Mouse (Mus musculus): ENCODE measurements around the gene Gemin6. TPM values are rescaled to one million over a fixed set of nuclear protein-coding genes. Genes with fewer than 3 reads are reported as not detected.
"Not testable (repeated sequence)": the region's sequence is repeated elsewhere in the genome, so short reads cannot be mapped to it uniquely, and the experiment has no call there.

The Gemin6 gene
- polyA plus RNA-seq, 1 experiment from 2014 or later = 17.9 TPM

GRCm38 (mm10) chr17:80223829-80224228 lies 412 bp upstream of the Gemin6 start:
- H3K4me1 ChIP-seq (ENCODE audit: control insufficient read depth, insufficient read depth, low read length) = peaks cover 4% of the 10 kb centered on the region
- H3K4me2 ChIP-seq (ENCODE audit: low read depth, low read length) = peak overlapping the region; percentile 69
- H3K9me3 ChIP-seq (ENCODE audit: control insufficient read depth, low read length) = no peaks in the 10 kb centered on the region
- H3K36me3 ChIP-seq (ENCODE audit: control insufficient read depth, insufficient read depth, low read length) = no peaks in the 10 kb centered on the region
- peak overlapping the region; percentile 81 for H3K27ac ChIP-seq (ENCODE audit: low read depth, low read length)
- H3K4me3 ChIP-seq (ENCODE audit: low read depth, low read length) = peak overlapping the region; percentile 57
- peak overlapping the region; percentile 62 for H3K9ac ChIP-seq (replicated peaks; ENCODE audit: low read depth, low read length)
- ATAC-seq (ENCODE audit: low read depth) = peak; percentile 28; the same call in 1 of the 2 replicates
- 9% methylated on average over 9 of the region's 9 CpGs for WGBS
- no peaks in the 10 kb centered on the region for H3K27me3 ChIP-seq (ENCODE audit: control insufficient read depth, insufficient read depth, low read length)

- not testable (repeated sequence) for H3K9me3 ChIP-seq (ENCODE audit: control insufficient read depth, low read length); H3K36me3 ChIP-seq (ENCODE audit: control insufficient read depth, insufficient read depth, low read length); H3K4me1 ChIP-seq (ENCODE audit: control insufficient read depth, insufficient read depth, low read length); H3K27me3 ChIP-seq (ENCODE audit: control insufficient read depth, insufficient read depth, low read length); H3K27ac ChIP-seq (ENCODE audit: low read depth, low read length)
- peak; percentile 21; the same call in 1 of the 2 replicates for ATAC-seq (ENCODE audit: low read depth)
- peak overlapping the region; percentile 62; the same call in 1 of the 2 replicates for H3K9ac ChIP-seq (replicated peaks; ENCODE audit: low read depth, low read length)
- 55% methylated on average over 4 of the region's 5 CpGs for WGBS
- H3K4me2 ChIP-seq (ENCODE audit: low read depth, low read length) = peak overlapping the region; percentile 69
- H3K4me3 ChIP-seq (ENCODE audit: low read depth, low read length) = peak overlapping the region; percentile 57
Observed at GRCm38 (mm10) chr17:80225142-80225541, 901 bp downstream of the Gemin6 start.

GRCm38 (mm10) chr17:80229396-80229795 lies 5.2 kb downstream of the Gemin6 start:
- H3K9me3 ChIP-seq (ENCODE audit: control insufficient read depth, low read length) = no peaks in the 10 kb centered on the region
- peaks cover 4% of the 10 kb centered on the region for H3K4me1 ChIP-seq (ENCODE audit: control insufficient read depth, insufficient read depth, low read length)
- no peak overlapping the region for H3K9ac ChIP-seq (replicated peaks; ENCODE audit: low read depth, low read length)
- no peaks in the 10 kb centered on the region for H3K27me3 ChIP-seq (ENCODE audit: control insufficient read depth, insufficient read depth, low read length)
- 83% methylated on average over 2 of the region's 2 CpGs for WGBS
- no peaks in the 10 kb centered on the region for H3K36me3 ChIP-seq (ENCODE audit: control insufficient read depth, insufficient read depth, low read length)
- no peak for ATAC-seq (ENCODE audit: low read depth)
- no peak overlapping the region for H3K4me2 ChIP-seq (ENCODE audit: low read depth, low read length)
- H3K27ac ChIP-seq (ENCODE audit: low read depth, low read length) = no peak overlapping the region; the same call in 1 of the 2 replicates
- H3K4me3 ChIP-seq (ENCODE audit: low read depth, low read length) = no peak overlapping the region

- Histone ChIP-seq H3K4me2 (ENCODE audit: low read depth, low read length) (no peak overlapping the region), H3K9me3 (ENCODE audit: control insufficient read depth, low read length) (no peaks in the 10 kb centered on the region), H3K36me3 (ENCODE audit: control insufficient read depth, insufficient read depth, low read length) (peaks cover 15% of the 10 kb centered on the region), H3K4me3 (ENCODE audit: low read depth, low read length) (no peak overlapping the region), H3K27me3 (ENCODE audit: control insufficient read depth, insufficient read depth, low read length) (no peaks in the 10 kb centered on the region), H3K27ac (ENCODE audit: low read depth, low read length) (no peak overlapping the region), H3K9ac (replicated peaks; ENCODE audit: low read depth, low read length) (no peak overlapping the region), H3K4me1 (ENCODE audit: control insufficient read depth, insufficient read depth, low read length) (no peaks in the 10 kb centered on the region)
- no peak for ATAC-seq (ENCODE audit: low read depth)
- 94% methylated on average over 5 of the region's 5 CpGs for WGBS
Observed at GRCm38 (mm10) chr17:80233844-80234243, 9.6 kb downstream of the Gemin6 start.

- H3K36me3 ChIP-seq (ENCODE audit: control insufficient read depth, insufficient read depth, low read length) = peaks cover 20% of the 10 kb centered on the region
- H3K4me2 ChIP-seq (ENCODE audit: low read depth, low read length) = no peak overlapping the region
- no peaks in the 10 kb centered on the region for H3K9me3 ChIP-seq (ENCODE audit: control insufficient read depth, low read length)
- H3K27ac ChIP-seq (ENCODE audit: low read depth, low read length) = no peak overlapping the region
- H3K4me1 ChIP-seq (ENCODE audit: control insufficient read depth, insufficient read depth, low read length) = no peaks in the 10 kb centered on the region
- ATAC-seq (ENCODE audit: low read depth) = no peak
- H3K27me3 ChIP-seq (ENCODE audit: control insufficient read depth, insufficient read depth, low read length) = no peaks in the 10 kb centered on the region
- no peak overlapping the region for H3K9ac ChIP-seq (replicated peaks; ENCODE audit: low read depth, low read length)
- 87% methylated on average over 7 of the region's 7 CpGs for WGBS
- no peak overlapping the region for H3K4me3 ChIP-seq (ENCODE audit: low read depth, low read length)
Observed at GRCm38 (mm10) chr17:80234376-80234775, 10.1 kb downstream of the Gemin6 start.

GRCm38 (mm10) chr17:80235477-80235876 lies 11.2 kb downstream of the Gemin6 start:
- Histone ChIP-seq H3K27me3 (ENCODE audit: control insufficient read depth, insufficient read depth, low read length) (no peaks in the 10 kb centered on the region), H3K36me3 (ENCODE audit: control insufficient read depth, insufficient read depth, low read length) (peaks cover 26% of the 10 kb centered on the region), H3K4me2 (ENCODE audit: low read depth, low read length) (no peak overlapping the region), H3K27ac (ENCODE audit: low read depth, low read length) (no peak overlapping the region), H3K9ac (replicated peaks; ENCODE audit: low read depth, low read length) (no peak overlapping the region), H3K9me3 (ENCODE audit: control insufficient read depth, low read length) (no peaks in the 10 kb centered on the region), H3K4me1 (ENCODE audit: control insufficient read depth, insufficient read depth, low read length) (no peaks in the 10 kb centered on the region), H3K4me3 (ENCODE audit: low read depth, low read length) (no peak overlapping the region)
- WGBS = 94% methylated on average over 3 of the region's 3 CpGs
- ATAC-seq (ENCODE audit: low read depth) = no peak

- Histone ChIP-seq H3K27ac (ENCODE audit: low read depth, low read length) (no peak overlapping the region), H3K36me3 (ENCODE audit: control insufficient read depth, insufficient read depth, low read length) (peaks cover 36% of the 10 kb centered on the region), H3K27me3 (ENCODE audit: control insufficient read depth, insufficient read depth, low read length) (no peaks in the 10 kb centered on the region), H3K4me3 (ENCODE audit: low read depth, low read length) (no peak overlapping the region), H3K9ac (replicated peaks; ENCODE audit: low read depth, low read length) (no peak overlapping the region), H3K4me2 (ENCODE audit: low read depth, low read length) (no peak overlapping the region), H3K9me3 (ENCODE audit: control insufficient read depth, low read length) (no peaks in the 10 kb centered on the region), H3K4me1 (ENCODE audit: control insufficient read depth, insufficient read depth, low read length) (no peaks in the 10 kb centered on the region)
- no peak for ATAC-seq (ENCODE audit: low read depth)
- WGBS = 93% methylated on average over 3 of the region's 3 CpGs
Observed at GRCm38 (mm10) chr17:80236805-80237204, 12.6 kb downstream of the Gemin6 start.

GRCm38 (mm10) chr17:80237475-80237874 lies 13.2 kb downstream of the Gemin6 start:
- H3K9me3 ChIP-seq (ENCODE audit: control insufficient read depth, low read length) = no peaks in the 10 kb centered on the region
- no peak overlapping the region for H3K27ac ChIP-seq (ENCODE audit: low read depth, low read length)
- no peak overlapping the region for H3K4me2 ChIP-seq (ENCODE audit: low read depth, low read length)
- H3K27me3 ChIP-seq (ENCODE audit: control insufficient read depth, insufficient read depth, low read length) = no peaks in the 10 kb centered on the region
- no peak overlapping the region for H3K4me3 ChIP-seq (ENCODE audit: low read depth, low read length)
- H3K9ac ChIP-seq (replicated peaks; ENCODE audit: low read depth, low read length) = no peak overlapping the region
- H3K36me3 ChIP-seq (ENCODE audit: control insufficient read depth, insufficient read depth, low read length) = peaks cover 42% of the 10 kb centered on the region
- WGBS = 92% methylated on average over 5 of the region's 5 CpGs
- H3K4me1 ChIP-seq (ENCODE audit: control insufficient read depth, insufficient read depth, low read length) = no peaks in the 10 kb centered on the region
- no peak for ATAC-seq (ENCODE audit: low read depth)

- Histone ChIP-seq H3K9me3 (ENCODE audit: control insufficient read depth, low read length) (no peaks in the 10 kb centered on the region), H3K9ac (replicated peaks; ENCODE audit: low read depth, low read length) (no peak overlapping the region), H3K4me2 (ENCODE audit: low read depth, low read length) (no peak overlapping the region), H3K4me3 (ENCODE audit: low read depth, low read length) (no peak overlapping the region), H3K36me3 (ENCODE audit: control insufficient read depth, insufficient read depth, low read length) (peaks cover 78% of the 10 kb centered on the region), H3K27me3 (ENCODE audit: control insufficient read depth, insufficient read depth, low read length) (no peaks in the 10 kb centered on the region), H3K4me1 (ENCODE audit: control insufficient read depth, insufficient read depth, low read length) (no peaks in the 10 kb centered on the region), H3K27ac (ENCODE audit: low read depth, low read length) (no peak overlapping the region)
- WGBS = 88% methylated on average over 9 of the region's 9 CpGs
- ATAC-seq (ENCODE audit: low read depth) = no peak
Observed at GRCm38 (mm10) chr17:80241594-80241993, 17.4 kb downstream of the Gemin6 start.

Data from neural tube, embryonic 14.5 days (tissue).